Mouse (Mus musculus) midbrain, embryonic 12.5 days (tissue): ENCODE measurements around the gene Serpinf1. TPM values are rescaled to one million over a fixed set of nuclear protein-coding genes. Genes with fewer than 3 reads are reported as not detected.
A peak's percentile ranks its signal among the peaks of the same experiment; 100 is the strongest.

Source experiments
- ATAC-seq: fragments of 200-750 bp; cut with Nextera tagmentation; 2 replicates; pipeline ENCODE4 v1.8.0; 2017; ENCODE audit warnings: low read depth, moderate TSS enrichment, moderate library complexity; ENCODE audit not compliant: low FRiP score
- H3K27ac ChIP-seq: fragments of 300-500 bp; sonication (generic); replicated peaks from 2 replicates; pipeline ENCODE4 v1.5.1; 2016; ENCODE audit warnings: mild to moderate bottlenecking
- H3K27me3 ChIP-seq: fragments of 300-500 bp; sonication (generic); 2 replicates; pipeline ENCODE4 v1.6.1; 2016; ENCODE audit warnings: mild to moderate bottlenecking
- H3K36me3 ChIP-seq: fragments of 300-500 bp; sonication (generic); 2 replicates; pipeline ENCODE4 v1.6.1; 2016
- H3K4me1 ChIP-seq: fragments of 300-500 bp; sonication (generic); 2 replicates; pipeline ENCODE4 v1.6.1; 2016
- H3K4me2 ChIP-seq: fragments of 300-500 bp; sonication (generic); replicated peaks from 2 replicates; pipeline ENCODE4 v1.6.1; 2016; ENCODE audit warnings: mild to moderate bottlenecking, moderate library complexity
- H3K4me3 ChIP-seq: fragments of 300-500 bp; sonication (generic); 2 replicates; pipeline ENCODE4 v1.5.1; 2016; ENCODE audit warnings: mild to moderate bottlenecking
- H3K9ac ChIP-seq: fragments of 300-500 bp; sonication (generic); replicated peaks from 2 replicates; pipeline ENCODE4 v1.6.1; 2016; ENCODE audit warnings: mild to moderate bottlenecking, moderate library complexity
- H3K9me3 ChIP-seq: fragments of 300-500 bp; sonication (generic); 2 replicates; pipeline ENCODE4 v1.6.1; 2016; ENCODE audit warnings: mild to moderate bottlenecking
- WGBS: fragments of 180-500 bp; shearing (Covaris S2); methylation state at CpG from one replicate; pipeline ENCODE4 v1.1.7; 2016; 5-methylcytosine and 5-hydroxymethylcytosine counted together
- polyA plus RNA-seq: library from polyadenylated mRNA; unstranded; fragments of >200 nt; fragmentation: Nextera tagmentation; extraction: Ambion mirVana; gene quantifications from 2 replicates; pipeline ENCODE4 v1.2.1, GENCODE M21; 2016

Gene Serpinf1
- polyA plus RNA-seq, 1 experiment from 2014 or later = 73.3 TPM

DNA sequence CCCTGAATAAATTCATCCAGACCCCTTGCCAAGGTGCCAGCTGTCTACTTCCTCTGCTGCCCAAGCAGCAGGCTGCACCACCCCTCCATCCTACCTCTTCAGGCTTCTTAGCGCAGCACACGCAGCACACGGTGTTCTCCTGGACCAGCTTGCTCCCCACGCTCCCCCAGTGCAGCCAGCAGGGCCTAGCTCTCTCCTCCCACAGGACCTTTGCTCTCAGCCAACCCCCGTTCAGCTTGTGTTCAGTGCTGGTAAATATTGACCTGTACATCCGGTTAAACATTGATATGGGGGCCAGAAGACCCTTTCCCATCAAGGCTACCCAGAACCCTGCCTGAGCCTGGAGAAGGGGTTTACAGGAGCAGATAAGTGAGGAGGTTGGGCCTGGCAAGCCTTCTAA, 16.9 kb upstream of the Serpinf1 start, which contains the start of gene Serpinf2:
TSS of gene Serpinf2 (minus strand) at position 229 of the 400 bp plus-strand sequence.
- no peak within 1 kb of the TSS for H3K27ac ChIP-seq
- no peak within 1 kb of the TSS for H3K9ac ChIP-seq
- H3K36me3 ChIP-seq = peaks cover 12% of the 10 kb centered on the region; the same call in 1 of the 2 replicates
- H3K27me3 ChIP-seq = no peaks in the 10 kb centered on the region
- H3K4me1 ChIP-seq = no peaks in the 10 kb centered on the region
- H3K4me2 ChIP-seq = no peak within 1 kb of the TSS
- 89% methylated on average over 6 of the region's 6 CpGs for WGBS
- no peak within 1 kb of the TSS for H3K4me3 ChIP-seq
- 0 out of 2 replicates have a peak, but pooled peaks cover 3% of the 10 kb centered on the region for H3K9me3 ChIP-seq
- ATAC-seq = no peak

DNA sequence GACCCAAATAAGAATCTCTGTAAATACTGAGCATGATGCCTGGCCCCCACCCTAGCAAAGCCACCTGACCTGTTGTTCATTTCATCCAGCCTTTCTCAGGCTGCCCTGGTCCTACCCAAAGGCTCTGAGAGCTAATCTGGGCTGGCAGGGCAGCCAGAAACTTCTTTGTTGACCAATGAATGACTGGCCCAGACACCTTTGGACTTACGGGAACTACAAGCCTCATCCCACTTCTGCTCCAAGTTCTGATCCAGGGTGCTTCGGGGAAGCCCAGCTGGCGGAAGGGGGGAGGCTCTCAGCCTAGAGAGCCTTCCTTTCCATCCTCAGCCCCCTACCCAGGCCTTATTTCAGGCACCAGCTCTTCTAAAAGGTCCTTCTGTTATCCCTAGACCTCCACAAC, 16.3 kb upstream of the Serpinf1 start:
- Histone ChIP-seq H3K4me2 (no peak overlapping the region), H3K9ac (no peak overlapping the region), H3K27ac (no peak overlapping the region), H3K27me3 (no peaks in the 10 kb centered on the region), H3K9me3 (0 out of 2 replicates have a peak, but pooled peaks cover 8% of the 10 kb centered on the region), H3K4me3 (no peak overlapping the region), H3K4me1 (no peaks in the 10 kb centered on the region), H3K36me3 (peaks cover 11% of the 10 kb centered on the region; the same call in 1 of the 2 replicates)
- no peak for ATAC-seq
- WGBS = 91% methylated on average over 3 of the region's 3 CpGs

DNA sequence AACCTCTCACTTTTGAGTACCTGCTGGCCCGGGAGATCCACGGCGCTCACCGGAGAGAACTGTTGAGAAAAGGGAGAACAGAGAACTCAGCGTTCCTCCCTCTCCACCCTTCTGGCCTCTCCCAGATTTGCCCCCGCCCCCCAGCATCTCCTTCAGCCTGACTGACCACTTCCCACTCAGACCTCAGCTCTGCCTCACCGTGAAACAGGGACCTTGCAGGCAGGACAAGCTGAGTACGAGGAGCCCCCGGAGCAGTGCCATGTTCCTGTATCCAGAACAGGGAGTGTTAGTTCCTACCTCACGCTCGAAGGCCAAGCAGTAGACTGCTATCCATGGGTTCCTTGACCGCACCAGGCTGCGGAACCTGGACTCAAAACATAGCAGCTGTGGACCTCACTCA, 15.7 kb upstream of the Serpinf1 start:
- no peaks in the 10 kb centered on the region for H3K4me1 ChIP-seq
- H3K27me3 ChIP-seq = no peaks in the 10 kb centered on the region
- H3K9ac ChIP-seq = no peak overlapping the region
- 87% methylated on average over 13 of the region's 13 CpGs for WGBS
- H3K9me3 ChIP-seq = 0 out of 2 replicates have a peak, but pooled peaks cover 8% of the 10 kb centered on the region
- no peak overlapping the region for H3K27ac ChIP-seq
- H3K4me2 ChIP-seq = no peak overlapping the region
- no peak for ATAC-seq
- H3K4me3 ChIP-seq = no peak overlapping the region
- peaks cover 11% of the 10 kb centered on the region; the same call in 1 of the 2 replicates for H3K36me3 ChIP-seq

DNA sequence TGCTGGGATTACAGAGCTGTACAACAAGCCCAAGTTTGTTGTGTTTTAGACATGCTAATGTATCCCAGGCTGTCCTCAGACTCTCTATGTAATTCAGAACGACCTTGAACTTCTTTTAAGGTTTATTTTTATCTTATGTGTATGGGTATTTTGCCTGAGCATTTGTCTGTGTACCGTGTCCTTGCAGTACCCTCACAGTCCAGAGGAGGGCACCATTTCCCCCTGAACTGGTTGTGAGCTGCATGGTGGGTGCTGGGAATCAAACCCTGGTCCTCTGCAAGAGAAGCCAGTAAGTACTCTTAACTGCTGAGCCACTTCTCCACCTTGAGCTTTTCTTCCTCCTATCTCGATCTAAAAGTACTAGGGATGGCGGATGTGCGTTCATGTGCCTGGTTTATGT, 11.6 kb upstream of the Serpinf1 start:
- 88% methylated on average over 5 of the region's 5 CpGs for WGBS
- no peak overlapping the region for H3K4me2 ChIP-seq
- 0 out of 2 replicates have a peak, but pooled peaks cover 8% of the 10 kb centered on the region for H3K9me3 ChIP-seq
- peaks cover 2% of the 10 kb centered on the region; the same call in 1 of the 2 replicates for H3K4me1 ChIP-seq
- no peak overlapping the region for H3K4me3 ChIP-seq
- no peaks in the 10 kb centered on the region for H3K27me3 ChIP-seq
- H3K27ac ChIP-seq = no peak overlapping the region
- no peak for ATAC-seq
- H3K9ac ChIP-seq = no peak overlapping the region
- no peaks in the 10 kb centered on the region for H3K36me3 ChIP-seq

DNA sequence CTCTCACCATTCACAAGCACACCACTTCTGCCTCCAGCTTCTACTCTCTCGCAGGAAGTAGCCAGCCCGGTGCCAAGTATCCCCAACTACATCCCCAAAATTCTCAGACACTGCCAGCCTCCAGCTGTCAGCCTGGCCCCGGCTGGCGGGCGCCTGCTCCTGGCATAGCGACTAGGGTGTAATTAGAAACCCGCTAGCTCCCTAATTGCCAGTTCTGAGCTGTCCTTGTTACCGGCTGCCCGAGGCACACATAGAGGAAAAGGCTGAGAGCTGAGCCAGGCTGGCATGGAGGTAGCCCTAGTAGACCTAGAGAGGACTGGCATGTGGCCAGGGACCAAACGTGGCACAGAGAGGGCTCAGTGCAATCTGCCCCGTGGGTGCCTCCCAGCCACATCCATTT, 8.8 kb upstream of the Serpinf1 start:
- Histone ChIP-seq H3K27ac (no peak overlapping the region), H3K4me1 (peaks cover 2% of the 10 kb centered on the region; the same call in 1 of the 2 replicates), H3K4me3 (no peak overlapping the region), H3K4me2 (no peak overlapping the region), H3K36me3 (no peaks in the 10 kb centered on the region), H3K9ac (no peak overlapping the region), H3K27me3 (no peaks in the 10 kb centered on the region), H3K9me3 (0 out of 2 replicates have a peak, but pooled peaks cover 8% of the 10 kb centered on the region)
- no peak for ATAC-seq
- 82% methylated on average over 11 of the region's 11 CpGs for WGBS

DNA sequence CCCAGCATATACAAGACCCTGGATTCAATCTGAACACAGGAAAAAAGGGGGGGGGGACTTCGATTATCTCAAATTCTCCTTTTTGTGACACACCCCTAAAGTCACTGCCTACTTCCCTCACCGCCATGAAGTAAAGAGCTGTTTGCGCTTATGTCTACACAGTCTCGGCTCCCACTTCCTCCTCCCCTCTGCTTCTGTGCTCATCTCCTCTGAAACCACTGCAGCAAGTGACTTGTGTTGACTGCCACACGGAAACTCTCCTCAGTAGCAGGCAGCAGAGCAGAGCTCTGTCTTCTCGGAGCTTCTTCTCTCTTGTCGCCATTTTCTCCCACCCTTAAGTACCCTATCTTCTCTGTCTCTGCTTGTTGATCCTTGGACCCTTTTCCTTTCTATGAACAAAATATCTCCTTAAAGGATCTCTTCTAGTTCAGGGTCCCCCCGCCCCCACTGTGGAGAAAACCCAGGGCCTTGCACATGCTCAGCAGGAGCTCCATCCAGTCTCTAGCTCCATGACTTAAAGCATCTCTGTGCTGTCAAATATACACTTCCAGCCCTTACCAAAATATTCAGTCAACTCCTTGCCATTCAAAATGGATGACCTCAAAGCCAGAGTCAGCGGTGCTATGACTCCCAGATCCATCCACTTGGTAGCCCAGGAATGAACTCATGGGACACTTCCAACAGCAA, 6.7 kb upstream of the Serpinf1 start:
- ATAC-seq = no peak
- no peaks in the 10 kb centered on the region for H3K36me3 ChIP-seq
- no peak overlapping the region for H3K4me3 ChIP-seq
- no peak overlapping the region for H3K27ac ChIP-seq
- peaks cover 2% of the 10 kb centered on the region; the same call in 1 of the 2 replicates for H3K4me1 ChIP-seq
- WGBS = 88% methylated on average over 9 of the region's 9 CpGs
- 0 out of 2 replicates have a peak, but pooled peaks cover 3% of the 10 kb centered on the region for H3K9me3 ChIP-seq
- no peak overlapping the region for H3K9ac ChIP-seq
- no peaks in the 10 kb centered on the region for H3K27me3 ChIP-seq
- no peak overlapping the region for H3K4me2 ChIP-seq

DNA sequence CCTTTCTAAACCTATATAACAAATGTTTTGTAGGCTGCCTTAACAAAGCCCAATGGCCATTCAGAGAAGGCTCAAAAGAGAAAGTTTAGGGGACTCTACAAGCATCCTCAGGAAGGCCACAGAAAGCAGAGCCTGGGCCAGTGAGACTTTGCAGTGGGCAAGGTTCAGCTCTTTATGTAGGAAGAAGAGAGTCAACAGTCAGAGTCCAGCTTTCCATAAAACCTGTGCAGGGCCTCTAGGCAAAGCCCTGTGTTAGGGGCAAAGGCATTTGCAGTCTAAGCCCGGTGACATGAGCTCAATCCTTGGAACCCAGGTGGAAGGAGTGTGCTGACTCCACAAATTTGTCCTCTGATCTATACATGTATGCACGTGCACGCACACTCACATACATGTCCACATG, 2.0 kb upstream of the Serpinf1 start:
- Histone ChIP-seq H3K9ac (no peak overlapping the region), H3K27ac (no peak overlapping the region), H3K4me3 (no peak overlapping the region), H3K4me2 (no peak overlapping the region), H3K4me1 (peaks cover 11% of the 10 kb centered on the region), H3K9me3 (no peaks in the 10 kb centered on the region), H3K36me3 (no peaks in the 10 kb centered on the region), H3K27me3 (no peaks in the 10 kb centered on the region)
- no peak for ATAC-seq
- WGBS = 91% methylated on average over 3 of the region's 3 CpGs

DNA sequence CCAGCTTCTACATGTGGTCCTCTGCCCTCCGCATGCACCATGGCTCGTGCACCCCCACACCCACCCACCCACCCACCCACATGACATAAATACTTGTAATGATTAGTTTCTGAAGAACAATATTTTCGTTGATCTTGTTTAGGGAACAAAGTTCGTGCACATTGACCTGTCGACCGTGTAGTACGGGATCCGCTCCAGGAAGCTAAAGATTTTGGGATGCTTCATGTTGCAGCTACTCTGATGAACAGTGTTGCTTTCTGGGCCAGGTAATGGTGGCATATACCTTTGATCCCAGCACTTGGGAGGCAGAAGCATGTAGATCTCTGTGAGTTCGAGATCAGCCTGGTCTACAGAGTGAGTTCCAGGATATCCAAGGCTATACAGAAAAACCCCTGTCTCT, 1.5 kb upstream of the Serpinf1 start:
- no peak overlapping the region for H3K4me2 ChIP-seq
- no peaks in the 10 kb centered on the region for H3K9me3 ChIP-seq
- no peak overlapping the region for H3K9ac ChIP-seq
- H3K36me3 ChIP-seq = no peaks in the 10 kb centered on the region
- H3K27ac ChIP-seq = no peak overlapping the region
- no peak overlapping the region for H3K4me3 ChIP-seq
- no peaks in the 10 kb centered on the region for H3K27me3 ChIP-seq
- WGBS = 94% methylated on average over 9 of the region's 9 CpGs
- ATAC-seq = no peak
- peaks cover 11% of the 10 kb centered on the region for H3K4me1 ChIP-seq

DNA sequence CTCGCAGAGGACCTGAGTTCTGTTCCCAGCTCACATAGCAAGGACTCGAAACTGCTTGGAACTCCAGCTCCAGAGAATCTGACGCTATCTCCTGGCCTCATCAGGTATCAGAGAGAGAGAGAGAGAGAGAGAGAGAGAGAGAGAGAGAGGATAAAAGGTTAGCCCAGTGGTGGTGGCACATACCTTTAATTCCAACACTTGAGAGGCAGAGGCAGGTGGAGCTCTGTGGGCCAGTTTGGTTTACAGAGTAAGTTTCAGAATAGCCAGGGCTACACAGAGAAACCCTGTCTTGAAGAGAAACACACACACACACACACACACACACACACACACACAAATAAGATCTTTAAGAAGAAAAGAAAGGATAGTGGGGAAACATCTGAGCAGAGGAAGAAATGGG, 590 bp upstream of the Serpinf1 start:
- WGBS = 91% methylated on average over 3 of the region's 3 CpGs
- Histone ChIP-seq H3K36me3 (no peaks in the 10 kb centered on the region), H3K27ac (no peak overlapping the region), H3K4me1 (peaks cover 11% of the 10 kb centered on the region), H3K4me3 (no peak overlapping the region), H3K27me3 (no peaks in the 10 kb centered on the region), H3K4me2 (no peak overlapping the region), H3K9ac (no peak overlapping the region), H3K9me3 (no peaks in the 10 kb centered on the region)
- no peak for ATAC-seq

DNA sequence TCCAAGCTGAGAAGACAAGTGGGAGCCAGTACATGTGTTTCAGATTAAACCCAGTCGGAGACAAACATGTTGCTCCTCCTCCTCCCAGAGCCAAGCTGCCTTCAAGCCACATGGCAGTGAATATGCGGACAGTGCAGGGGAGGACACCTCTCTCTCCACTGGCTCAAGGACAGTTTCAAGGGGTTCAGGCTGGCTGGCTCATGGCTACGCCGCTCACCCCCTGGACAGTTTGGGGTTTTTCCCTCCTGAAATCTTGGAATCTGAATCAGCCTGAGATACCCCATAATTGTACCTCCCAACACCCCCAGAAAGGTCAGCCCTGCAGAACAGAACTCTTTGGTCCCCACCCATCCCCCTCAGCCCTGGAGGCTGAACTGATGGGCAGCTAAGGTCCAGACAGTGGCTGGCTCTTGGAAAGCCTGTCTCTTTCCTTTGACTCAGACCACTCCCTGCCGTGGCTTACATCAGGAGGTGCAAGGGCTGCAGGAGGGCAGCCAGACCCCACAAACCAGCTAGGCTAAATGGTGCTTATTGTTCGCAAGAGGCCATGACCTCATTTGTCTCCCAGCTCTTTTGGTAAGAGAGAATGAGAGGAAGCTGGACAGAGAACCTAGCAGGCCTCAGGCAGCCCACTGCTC, 1.0 kb downstream of the Serpinf1 start:
- no peaks in the 10 kb centered on the region for H3K36me3 ChIP-seq
- H3K9me3 ChIP-seq = no peaks in the 10 kb centered on the region
- H3K9ac ChIP-seq = no peak overlapping the region
- H3K4me3 ChIP-seq = no peak overlapping the region
- no peak for ATAC-seq
- H3K27me3 ChIP-seq = no peaks in the 10 kb centered on the region
- 0 out of 2 replicates have a peak overlapping the region, but pooled peaks have one; percentile 1 for H3K4me2 ChIP-seq
- H3K4me1 ChIP-seq = peaks cover 11% of the 10 kb centered on the region
- WGBS = 47% methylated on average over 6 of the region's 6 CpGs
- no peak overlapping the region for H3K27ac ChIP-seq

DNA sequence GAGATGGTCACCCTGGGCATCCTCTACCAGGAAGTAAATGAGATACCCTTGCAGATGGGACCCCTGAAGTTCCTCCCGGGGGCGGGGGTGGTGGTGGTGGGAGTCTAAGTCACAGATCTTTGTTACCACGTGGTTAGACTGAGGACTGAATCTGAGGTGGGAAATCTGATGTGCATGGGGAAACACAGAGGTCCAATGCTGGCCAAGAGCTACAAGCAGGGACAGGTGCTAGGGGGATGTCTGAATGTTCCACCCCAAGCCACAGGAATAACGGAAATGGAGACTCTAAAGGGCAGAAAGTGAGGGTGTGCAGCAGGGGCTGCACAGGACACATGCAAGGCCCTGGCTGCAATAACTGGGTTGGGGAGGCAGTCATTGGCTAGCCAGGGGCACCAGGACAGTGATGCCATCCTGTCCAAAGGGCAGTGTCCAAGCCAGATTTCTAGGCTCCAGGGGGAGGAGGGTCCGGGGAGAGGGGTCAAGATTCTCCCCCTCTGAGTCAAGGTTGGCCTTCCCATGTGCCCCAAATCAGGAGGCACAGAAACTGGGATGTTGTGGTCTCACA, 1.6 kb downstream of the Serpinf1 start:
- H3K27ac ChIP-seq = no peak overlapping the region
- 69% methylated on average over 5 of the region's 5 CpGs for WGBS
- H3K9ac ChIP-seq = no peak overlapping the region
- no peaks in the 10 kb centered on the region for H3K27me3 ChIP-seq
- no peaks in the 10 kb centered on the region for H3K9me3 ChIP-seq
- ATAC-seq = no peak
- no peaks in the 10 kb centered on the region for H3K36me3 ChIP-seq
- H3K4me3 ChIP-seq = no peak overlapping the region
- peaks cover 11% of the 10 kb centered on the region for H3K4me1 ChIP-seq
- H3K4me2 ChIP-seq = no peak overlapping the region

DNA sequence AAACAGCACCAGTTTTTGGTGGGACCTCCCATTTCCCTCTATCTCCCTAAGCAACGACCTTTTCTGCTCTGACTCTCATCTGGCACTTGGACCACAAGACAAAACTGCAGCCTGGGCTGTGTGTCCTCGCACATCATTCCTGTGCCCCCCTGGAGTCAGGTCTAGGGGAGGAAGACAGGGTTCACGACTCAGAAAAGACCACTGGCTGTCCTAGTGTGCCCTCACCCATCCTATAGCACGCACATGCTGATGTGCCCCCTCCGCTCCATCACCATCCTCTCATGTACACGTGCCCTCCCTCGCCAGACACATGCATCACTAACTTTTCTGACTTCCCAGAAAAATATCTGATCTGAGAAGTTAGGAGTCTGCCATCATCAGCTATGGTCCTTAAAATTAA, 2.5 kb downstream of the Serpinf1 start:
- Histone ChIP-seq H3K4me3 (no peak overlapping the region), H3K4me1 (peaks cover 11% of the 10 kb centered on the region), H3K36me3 (no peaks in the 10 kb centered on the region), H3K9ac (no peak overlapping the region), H3K9me3 (no peaks in the 10 kb centered on the region), H3K4me2 (no peak overlapping the region), H3K27me3 (no peaks in the 10 kb centered on the region), H3K27ac (no peak overlapping the region)
- no peak for ATAC-seq
- 87% methylated on average over 7 of the region's 7 CpGs for WGBS
